Mouse (Mus musculus): ENCODE measurements around the gene Gm8050.
"Not testable (repeated sequence)": the region's sequence is repeated elsewhere in the genome, so short reads cannot be mapped to it uniquely, and the experiment has no call there.

Gm8050 gene

GRCm38 (mm10) chr14:6720151-6720550, at the start of gene Gm8050:
Gene Gm8050, minus strand, starts transcription at chr14:6720251.
- not testable (repeated sequence) for DNase-seq (ENCODE audit: low spot score)

GRCm38 (mm10) chr14:6757231-6757536, 37.1 kb upstream of the Gm8050 start:
- DNase-seq (ENCODE audit: low spot score): not testable (repeated sequence)

- DNase-seq (ENCODE audit: low spot score): not testable (repeated sequence)
Measured at GRCm38 (mm10) chr14:6756384-6757230, 36.6 kb upstream of the Gm8050 start.

- DNase-seq (ENCODE audit: low spot score): not testable (repeated sequence)
Measured at GRCm38 (mm10) chr14:6742232-6742631, 22.2 kb upstream of the Gm8050 start, which contains the start of gene Gm3636. Gene Gm3636, minus strand, starts transcription at chr14:6742332.

GRCm38 (mm10) chr14:6684070-6684469, 36.0 kb downstream of the Gm8050 start, which contains the start of gene Gm10251:
Gene Gm10251, minus strand, starts transcription at chr14:6684170.
- not testable (repeated sequence) for DNase-seq (ENCODE audit: low spot score)
